Mouse (Mus musculus) gastrocnemius, adult 2 months (tissue): ENCODE data around the gene Trpc4ap. TPM values are rescaled to one million over a fixed set of nuclear protein-coding genes. Genes with fewer than 3 reads are reported as not detected.

Experiments
- DNase-seq: peaks from one replicate; pipeline ENCODE4 v3.0.0; 2022
- H3K27ac ChIP-seq: fragments of 200-600 bp; 2 replicates; pipeline ENCODE4 v1.8.1; 2022; ENCODE audit warnings: mild to moderate bottlenecking
- H3K4me3 ChIP-seq: fragments of 200-600 bp; 2 replicates; pipeline ENCODE4 v1.8.1; 2022; ENCODE audit warnings: mild to moderate bottlenecking, moderate library complexity
- CTCF ChIP-seq: fragments of 200-600 bp; IDR thresholded peaks from 2 replicates; pipeline ENCODE4 v1.8.1; 2022; ENCODE audit warnings: antibody characterized with exemption, mild to moderate bottlenecking, moderate library complexity
- intact Hi-C: fragments of 180-260 bp; cut with DNase I; formaldehyde crosslinking; loops from one replicate; pipeline ENCODE4 v1.15.1; 2025
- total RNA-seq, 2 experiments: library from RNA; stranded (reverse); gene quantifications; 2 replicates each; pipeline ENCODE4 v1.2.3; 2021

Trpc4ap gene
- total RNA-seq, 2 experiments from 2014 or later: 93.4 to 102 TPM

DNA sequence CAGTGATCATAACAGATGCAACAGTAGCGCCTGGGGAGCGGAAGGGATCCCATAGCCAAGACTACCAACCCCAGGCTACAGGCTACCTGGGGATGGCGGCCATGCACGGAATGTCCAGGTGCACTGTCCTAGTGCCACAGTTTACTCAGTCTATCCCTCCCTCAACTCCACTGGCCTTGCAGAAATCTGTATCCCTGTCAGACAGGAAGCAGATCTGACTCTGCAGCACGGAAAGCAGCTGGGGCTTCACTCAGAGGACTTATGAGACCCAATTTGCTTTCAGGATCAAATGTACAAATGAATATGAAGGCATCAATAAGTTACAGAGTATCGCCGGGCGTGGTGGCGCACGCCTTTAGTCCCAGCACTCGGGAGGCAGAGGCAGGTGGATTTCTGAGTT, 4.4 kb downstream of the Trpc4ap start:
- intact Hi-C loops: no loop called here
- no peak for DNase-seq
- Histone ChIP-seq H3K27ac (no peak overlapping the region), H3K4me3 (no peak overlapping the region)
- TF ChIP-seq CTCF: no peak

DNA sequence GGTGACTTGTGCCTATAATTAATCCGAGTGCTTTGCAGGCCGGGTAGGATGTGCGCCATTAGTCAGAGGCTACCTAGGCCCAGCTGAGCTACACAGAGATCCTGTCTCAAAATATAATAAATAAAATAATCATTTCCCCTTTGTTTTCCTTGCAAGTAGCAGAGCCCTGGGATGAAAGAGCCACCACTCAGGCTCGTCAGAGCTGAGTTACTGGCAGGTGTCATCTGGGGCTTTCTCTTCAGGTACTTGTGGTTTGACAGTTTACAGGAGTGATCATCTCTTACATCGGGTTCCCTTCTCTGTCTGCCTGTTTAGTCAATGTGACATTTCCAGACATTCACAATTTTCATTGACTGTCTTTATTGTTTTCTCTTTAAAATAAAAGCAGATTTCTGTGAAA, 5.6 kb downstream of the Trpc4ap start:
- TF ChIP-seq CTCF: no peak
- intact Hi-C loops: no loop called here
- H3K4me3 ChIP-seq: no peak overlapping the region
- DNase-seq: no peak
- H3K27ac ChIP-seq: peak overlapping the region; percentile 35; the same call in 1 of the 2 replicates

DNA sequence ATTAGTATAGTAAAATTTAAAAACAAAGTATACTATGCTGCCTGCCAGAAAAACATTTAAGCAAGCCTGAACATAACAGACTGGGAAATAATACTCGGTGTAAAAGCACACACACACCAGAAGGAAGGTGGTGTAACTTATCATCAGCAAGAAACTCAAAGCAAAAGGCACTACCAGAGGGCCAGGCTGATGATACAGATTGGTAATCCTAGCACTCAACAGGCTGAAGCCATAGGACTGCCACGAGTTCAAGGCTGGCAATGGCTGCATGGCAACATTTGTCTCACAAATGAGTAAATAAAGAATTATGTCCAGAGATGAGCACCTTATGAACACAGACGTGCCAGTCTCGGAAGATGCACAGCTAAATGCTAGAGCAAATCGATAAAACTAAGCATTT, 8.4 kb downstream of the Trpc4ap start:
- no peak for DNase-seq
- Histone ChIP-seq H3K27ac (no peak overlapping the region), H3K4me3 (no peak overlapping the region)
- intact Hi-C loops: no loop called here
- TF ChIP-seq CTCF: no peak

DNA sequence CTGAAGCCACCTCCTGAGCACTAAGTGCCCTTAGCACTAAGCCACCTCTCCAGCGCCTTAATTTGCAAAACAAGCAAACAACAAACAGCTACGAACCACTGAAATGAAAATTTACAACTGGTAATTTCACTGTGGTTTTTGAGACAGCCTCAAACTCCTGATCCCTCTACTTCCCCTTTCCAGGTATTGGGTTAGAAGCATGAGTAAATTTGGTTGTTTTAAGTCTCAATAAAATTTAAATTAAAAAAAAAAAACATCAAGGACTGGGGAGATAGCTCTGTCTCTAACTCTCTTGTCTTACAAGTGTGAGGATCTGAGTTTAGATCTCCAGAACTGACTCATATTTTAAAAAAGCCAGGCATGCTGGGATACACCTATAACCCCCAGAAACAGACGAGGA, 9.0 kb downstream of the Trpc4ap start:
- no peak overlapping the region for H3K4me3 ChIP-seq
- no peak for DNase-seq
- intact Hi-C loops: no loop called here
- H3K27ac ChIP-seq: no peak overlapping the region
- TF ChIP-seq CTCF: no peak

DNA sequence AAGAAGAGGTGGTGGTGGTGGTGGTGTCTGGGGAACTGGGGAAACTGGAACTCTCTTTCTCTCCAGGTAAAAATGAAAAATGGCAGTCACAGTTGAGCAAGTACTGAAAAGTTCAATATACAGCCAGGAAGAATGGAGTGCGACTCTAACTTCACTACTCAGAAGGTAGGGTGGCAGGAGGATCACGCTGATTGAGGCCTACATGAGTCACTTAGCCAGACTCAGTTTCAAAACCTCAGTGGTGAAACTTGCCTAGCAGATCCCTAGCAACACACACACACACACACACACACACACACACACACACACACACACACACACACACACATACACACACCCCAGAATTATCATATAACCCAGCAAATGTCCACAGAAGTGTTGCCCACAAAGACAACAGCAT, 10.3 kb downstream of the Trpc4ap start:
- intact Hi-C loops: no loop called here
- no peak overlapping the region for H3K4me3 ChIP-seq
- no peak for TF ChIP-seq CTCF
- DNase-seq: no peak
- no peak overlapping the region for H3K27ac ChIP-seq

DNA sequence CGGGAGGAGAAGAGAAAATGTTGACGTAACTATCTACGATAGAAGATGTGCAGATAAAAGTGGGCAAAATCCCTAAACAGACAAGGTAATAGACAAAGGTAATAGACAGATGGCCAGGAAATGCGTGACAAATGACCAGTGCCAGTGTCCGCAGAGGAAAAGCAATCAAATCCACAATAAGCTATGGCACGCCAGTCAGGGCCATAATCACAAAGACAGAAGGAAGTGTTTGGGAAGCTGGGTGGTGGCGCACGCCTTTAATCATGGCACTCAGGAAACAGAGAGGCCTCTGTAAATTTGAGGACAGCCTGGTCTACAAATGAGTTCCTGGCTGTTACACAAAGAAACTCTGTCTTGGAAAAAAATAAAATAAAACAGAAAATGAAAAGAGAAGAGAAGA, 11.0 kb downstream of the Trpc4ap start:
- Histone ChIP-seq H3K4me3 (no peak overlapping the region), H3K27ac (no peak overlapping the region)
- DNase-seq: no peak
- intact Hi-C loops: no loop called here
- no peak for TF ChIP-seq CTCF

DNA sequence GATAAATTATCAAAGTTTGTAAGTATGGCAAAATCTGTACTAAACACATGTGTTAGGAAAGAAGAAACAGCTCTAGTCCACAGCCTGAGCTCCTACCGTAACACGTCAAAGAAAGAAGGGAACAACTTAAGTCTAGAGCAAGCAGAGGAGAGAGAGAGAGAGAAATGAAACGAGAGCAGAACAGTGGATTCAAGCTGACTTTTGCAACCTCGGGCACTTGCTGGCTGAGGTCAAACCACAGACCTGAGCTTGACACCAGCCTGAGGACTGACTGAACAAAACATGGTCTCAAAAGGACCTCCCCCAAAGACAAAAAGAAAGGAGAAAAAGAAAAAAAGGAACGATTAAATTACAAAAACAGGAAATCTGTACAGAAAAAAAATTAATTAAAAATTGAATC, 11.6 kb downstream of the Trpc4ap start:
- no peak overlapping the region for H3K27ac ChIP-seq
- intact Hi-C loops: no loop called here
- TF ChIP-seq CTCF: no peak

DNA sequence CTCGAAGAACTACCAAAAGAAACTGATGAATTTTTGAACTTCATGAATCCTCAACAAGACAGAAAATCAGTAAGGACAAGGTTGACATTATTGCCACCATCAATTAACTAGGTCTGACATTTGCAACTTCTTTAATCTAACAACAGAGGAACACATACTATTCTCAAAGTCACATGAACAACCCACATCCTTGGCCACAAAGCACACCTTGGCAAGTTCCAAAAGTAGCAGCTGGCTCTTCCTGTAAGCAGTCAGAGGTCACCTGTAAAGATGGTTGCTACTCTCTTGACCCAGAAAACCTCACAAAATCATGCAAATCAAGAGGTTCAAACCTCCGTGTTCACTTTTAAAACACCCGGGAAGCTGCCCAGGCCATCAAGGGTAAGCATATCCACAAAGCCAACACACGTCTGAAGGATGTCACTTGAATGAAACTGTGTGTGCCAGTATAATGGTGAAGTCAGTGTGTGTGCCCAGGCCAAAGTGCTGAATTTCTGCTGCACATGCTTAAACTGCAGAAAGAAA, 12.5 kb downstream of the Trpc4ap start:
- DNase-seq: no peak
- intact Hi-C loops: no loop called here
- no peak for TF ChIP-seq CTCF
- Histone ChIP-seq H3K27ac (peak overlapping the region; percentile 24; the same call in 1 of the 2 replicates), H3K4me3 (no peak overlapping the region)

More for the DNA sequence above, 11.6 kb downstream of the Trpc4ap start:
- DNase-seq: no peak
- no peak overlapping the region for H3K4me3 ChIP-seq

DNA sequence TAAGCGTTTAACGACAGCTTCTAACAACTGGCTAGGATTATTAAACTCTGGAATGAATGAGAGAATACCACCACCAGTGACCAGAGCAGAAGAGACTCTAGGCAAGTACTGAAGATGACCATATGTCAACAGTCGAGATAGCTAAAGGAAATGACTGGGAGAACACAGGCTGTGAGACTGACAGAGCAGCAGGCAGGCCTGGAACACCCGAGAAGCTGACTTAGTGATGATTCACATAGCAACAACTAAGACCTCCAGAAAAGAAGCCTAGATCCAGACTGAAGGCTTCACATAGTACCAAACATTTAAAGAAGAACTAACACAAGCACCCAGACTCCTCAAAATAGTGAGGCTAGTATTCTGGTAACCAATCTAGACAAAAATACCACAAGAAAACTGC, 17.1 kb downstream of the Trpc4ap start:
- intact Hi-C loops: no loop called here
- no peak for DNase-seq
- Histone ChIP-seq H3K4me3 (no peak overlapping the region), H3K27ac (no peak overlapping the region)
- TF ChIP-seq CTCF: no peak

DNA sequence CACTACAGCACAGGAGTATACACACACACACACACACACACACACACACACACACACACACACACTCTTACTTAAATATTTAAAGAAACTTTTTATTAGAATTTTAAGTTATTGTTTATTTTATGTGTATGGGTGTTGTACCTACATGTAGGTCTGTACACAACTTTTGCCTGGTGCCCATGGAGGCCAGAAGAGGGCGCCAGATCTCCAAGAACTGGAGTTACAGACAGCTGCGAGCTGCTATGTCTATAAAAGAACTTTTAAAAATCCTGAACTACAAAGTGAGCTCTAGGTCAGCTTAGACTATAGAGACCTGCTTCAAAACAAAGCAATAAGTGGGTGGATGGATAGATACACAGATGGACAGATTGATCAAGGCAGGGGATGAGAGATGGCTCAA, 18.6 kb downstream of the Trpc4ap start:
- intact Hi-C loops: loop anchor here (2.0 kb wide), 1 partner anchor 91 kb away; no protein-coding TSS in a partner anchor
- peak; percentile 79 for TF ChIP-seq CTCF
- H3K4me3 ChIP-seq: no peak overlapping the region
- H3K27ac ChIP-seq: no peak overlapping the region
- peak; percentile 84 for DNase-seq

DNA sequence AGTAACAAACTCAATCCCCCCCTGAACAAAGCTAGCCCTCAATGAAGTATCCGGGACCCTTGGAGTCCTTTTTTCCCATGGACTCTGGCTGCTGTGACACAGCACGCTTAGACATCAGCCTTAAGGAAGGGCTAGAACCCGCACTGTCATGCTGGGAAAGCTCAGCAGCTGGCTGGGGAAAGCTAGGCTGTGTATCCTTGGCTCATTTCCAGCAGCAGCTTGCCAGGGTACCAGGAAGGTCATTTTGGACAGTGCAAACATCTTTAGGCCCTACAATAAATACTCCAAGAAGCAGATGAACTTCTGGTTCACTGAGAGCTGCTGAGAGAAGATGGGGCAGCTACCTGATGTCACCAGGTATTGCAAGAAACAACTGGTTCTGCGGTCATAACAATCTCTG, 20.9 kb downstream of the Trpc4ap start:
- peak; percentile 48 for DNase-seq
- Histone ChIP-seq H3K4me3 (no peak overlapping the region), H3K27ac (no peak overlapping the region)
- intact Hi-C loops: no loop called here
- no peak for TF ChIP-seq CTCF

DNA sequence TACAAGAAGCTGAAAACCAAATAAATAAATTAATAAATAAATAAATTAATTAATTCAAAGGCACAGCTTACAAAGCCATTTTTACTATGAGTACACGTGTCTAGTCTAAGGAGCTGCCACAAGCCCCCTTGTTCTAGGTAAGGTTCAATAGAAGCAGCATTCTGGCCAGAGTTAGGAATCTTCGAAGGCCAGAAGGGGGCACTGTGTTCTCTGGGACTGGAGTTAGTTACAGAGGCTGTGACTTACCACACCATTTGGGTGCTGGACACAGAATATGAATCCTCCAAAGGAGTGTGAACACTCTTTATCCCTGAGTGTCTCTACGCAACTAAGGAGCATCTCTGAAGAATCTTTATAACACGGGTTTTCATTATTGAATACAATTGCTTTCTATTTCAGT, 23.7 kb downstream of the Trpc4ap start:
- H3K27ac ChIP-seq: no peak overlapping the region
- H3K4me3 ChIP-seq: no peak overlapping the region
- intact Hi-C loops: no loop called here
- peak; percentile 62 for TF ChIP-seq CTCF
- DNase-seq: peak; percentile 50

DNA sequence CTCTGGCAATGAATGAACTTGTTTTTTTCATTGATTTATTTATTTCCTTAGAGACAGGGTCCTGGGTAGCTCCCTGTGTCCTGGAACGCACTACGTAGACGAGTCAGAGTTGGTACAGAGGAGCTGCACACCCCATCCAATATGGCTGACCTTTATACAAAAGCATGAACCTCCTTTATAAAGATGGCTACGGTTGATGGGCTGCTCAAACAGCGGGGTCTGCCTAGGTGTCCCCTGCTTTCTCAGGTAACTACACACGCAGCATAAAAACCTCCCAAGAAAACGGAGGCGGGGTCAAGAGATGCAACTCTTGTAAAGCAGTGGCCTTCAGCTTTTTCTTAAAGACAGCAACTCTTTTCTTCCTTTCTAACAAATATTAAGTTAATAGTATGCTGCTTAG, 24.3 kb downstream of the Trpc4ap start:
- Histone ChIP-seq H3K27ac (no peak overlapping the region), H3K4me3 (no peak overlapping the region)
- no peak for TF ChIP-seq CTCF
- intact Hi-C loops: no loop called here
- no peak for DNase-seq

DNA sequence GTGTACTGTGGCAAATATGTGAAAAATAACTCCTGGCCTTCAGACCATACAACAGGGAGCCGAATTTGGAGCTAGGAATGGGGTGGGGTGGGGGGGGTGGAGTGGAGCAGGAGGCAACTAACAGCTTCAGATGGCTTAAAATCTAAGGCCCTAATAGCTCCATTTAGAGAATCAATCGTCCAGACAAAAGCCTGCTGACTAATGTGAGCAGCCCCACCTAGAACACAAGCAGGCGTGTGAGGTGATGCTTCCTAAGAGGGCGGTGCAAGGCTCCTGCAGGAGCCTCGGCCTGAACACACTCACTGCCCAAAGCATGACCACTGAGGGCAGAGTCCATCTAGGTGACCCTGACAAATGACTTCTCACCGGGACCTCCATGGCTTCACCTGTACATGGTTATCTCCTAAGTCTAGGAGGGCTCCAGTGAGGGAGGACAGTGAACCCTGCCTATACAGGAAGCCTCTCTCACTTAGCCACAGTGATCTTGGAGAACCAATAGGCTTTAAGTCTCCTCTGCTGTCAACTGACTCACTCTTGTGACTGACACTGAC, 28.2 kb downstream of the Trpc4ap start:
- no peak for DNase-seq
- Histone ChIP-seq H3K27ac (no peak overlapping the region), H3K4me3 (no peak overlapping the region)
- no peak for TF ChIP-seq CTCF
- intact Hi-C loops: loop anchor here (5.0 kb wide), 1 partner anchor 148 kb away; no protein-coding TSS in a partner anchor
